Mouse (Mus musculus) heart, postnatal 0 days (tissue): ENCODE data around the gene Prkcz. TPM values are rescaled to one million over a fixed set of nuclear protein-coding genes. Genes with fewer than 3 reads are reported as not detected.

Experiments
- ATAC-seq: fragments of 200-750 bp; cut with Nextera tagmentation; 2 replicates; pipeline ENCODE4 v1.8.0; 2017; ENCODE audit warnings: low read depth, moderate number of reproducible peaks, moderate library complexity; ENCODE audit not compliant: insufficient read depth
- DNase-seq: peaks from one replicate; pipeline ENCODE4 v3.0.0-alpha.2; 2016; ENCODE audit warnings: low spot score
- H3K27ac ChIP-seq: fragments of 300-500 bp; sonication (generic); 2 replicates; pipeline ENCODE4 v1.5.1; 2014; ENCODE audit warnings: low read depth, mild to moderate bottlenecking
- H3K27me3 ChIP-seq: fragments of 300-500 bp; sonication (generic); 2 replicates; pipeline ENCODE4 v1.6.1; 2014; ENCODE audit warnings: low read length, mixed read lengths; ENCODE audit not compliant: control insufficient read depth, insufficient read depth
- H3K36me3 ChIP-seq: fragments of 300-500 bp; sonication (generic); replicated peaks from 2 replicates; pipeline ENCODE4 v1.6.1; 2014; ENCODE audit warnings: low read length, mixed read lengths; ENCODE audit not compliant: control insufficient read depth, insufficient read depth
- H3K4me1 ChIP-seq: fragments of 300-500 bp; sonication (generic); 2 replicates; pipeline ENCODE4 v1.6.1; 2014; ENCODE audit warnings: antibody characterized with exemption; ENCODE audit not compliant: control insufficient read depth, insufficient read depth
- H3K4me2 ChIP-seq: fragments of 300-500 bp; sonication (generic); 2 replicates; pipeline ENCODE4 v1.6.1; 2014; ENCODE audit warnings: low read depth, mild to moderate bottlenecking, low read length, moderate library complexity
- H3K4me3 ChIP-seq: fragments of 300-500 bp; sonication (generic); 2 replicates; pipeline ENCODE4 v1.5.1; 2014; ENCODE audit warnings: low read depth, low read length
- H3K9ac ChIP-seq: fragments of 300-500 bp; sonication (generic); replicated peaks from 2 replicates; pipeline ENCODE4 v1.6.1; 2014; ENCODE audit warnings: low read depth, low read length, mixed read lengths
- H3K9me3 ChIP-seq: fragments of 300-500 bp; sonication (generic); replicated peaks from 2 replicates; pipeline ENCODE4 v1.6.1; 2016; ENCODE audit warnings: low read length; ENCODE audit not compliant: control insufficient read depth
- CTCF ChIP-seq: IDR thresholded peaks from 2 replicates; pipeline ENCODE4 v1.5.1; 2016; ENCODE audit warnings: antibody characterized with exemption, control low read depth, low read depth
- EP300 ChIP-seq: IDR thresholded peaks from 2 replicates; pipeline ENCODE4 v1.6.1; 2016; ENCODE audit warnings: antibody characterized with exemption, low read depth
- WGBS: fragments of 180-500 bp; shearing (Covaris S2); extraction: QIAGEN DNeasy Blood & Tissue Kit; methylation state at CpG from one replicate; pipeline ENCODE4 v1.1.7; 2014; 5-methylcytosine and 5-hydroxymethylcytosine counted together
- polyA plus RNA-seq: library from polyadenylated mRNA; unstranded; fragments of >200 nt; fragmentation: Nextera tagmentation; extraction: Ambion mirVana; gene quantifications from 2 replicates; pipeline ENCODE4 v1.2.1, GENCODE M21; 2015
- total RNA-seq: library from RNA; depleted of rRNA; stranded (reverse); fragments of >200 nt; gene quantifications from 2 replicates; pipeline ENCODE4 v1.2.3, GENCODE M21; 2014; ENCODE audit warnings: low replicate concordance

Gene Prkcz
- total and polyA plus RNA-seq, 2 experiments from 2014 or later, result 2.7 to 4.8 TPM

- TF ChIP-seq CTCF, result no peak
- Histone ChIP-seq H3K36me3 (no peaks in the 10 kb centered on the region), H3K9me3 (no peaks in the 10 kb centered on the region), H3K9ac (no peak overlapping the region), H3K4me1 (no peaks in the 10 kb centered on the region), H3K27me3 (0 out of 2 replicates have a peak, but pooled peaks cover 5% of the 10 kb centered on the region), H3K4me3 (no peak overlapping the region), H3K27ac (no peak overlapping the region), H3K4me2 (no peak overlapping the region)
- ATAC-seq (no peak), DNase-seq (no peak)
- 23% methylated on average over 9 of the region's 9 CpGs for WGBS
Observed at GRCm38 (mm10) chr4:155382752-155383151, 21.6 kb upstream of the Prkcz start.

GRCm38 (mm10) chr4:155381974-155382373 lies 20.8 kb upstream of the Prkcz start:
- WGBS, result 62% methylated on average over 7 of the region's 7 CpGs
- no peak overlapping the region for H3K9ac ChIP-seq
- H3K27me3 ChIP-seq, result 0 out of 2 replicates have a peak, but pooled peaks cover 5% of the 10 kb centered on the region
- TF ChIP-seq CTCF, result no peak
- TF ChIP-seq EP300, result no peak
- no peaks in the 10 kb centered on the region for H3K9me3 ChIP-seq
- no peak overlapping the region for H3K27ac ChIP-seq
- no peaks in the 10 kb centered on the region for H3K36me3 ChIP-seq
- no peak overlapping the region for H3K4me3 ChIP-seq
- H3K4me2 ChIP-seq, result no peak overlapping the region
- DNase-seq (no peak), ATAC-seq (no peak)
- H3K4me1 ChIP-seq, result no peaks in the 10 kb centered on the region

- WGBS, result 67% methylated on average over 5 of the region's 5 CpGs
- TF ChIP-seq CTCF (no peak), EP300 (no peak)
Observed at GRCm38 (mm10) chr4:155371797-155372735, 10.9 kb upstream of the Prkcz start.

GRCm38 (mm10) chr4:155370737-155371715 lies 9.9 kb upstream of the Prkcz start:
- no peaks in the 10 kb centered on the region for H3K36me3 ChIP-seq
- 76% methylated on average over 15 of the region's 15 CpGs for WGBS

More at GRCm38 (mm10) chr4:155371797-155372735, 10.9 kb upstream of the Prkcz start:
- H3K27me3 ChIP-seq, result no peaks in the 10 kb centered on the region
- no peak for ATAC-seq
- H3K4me3 ChIP-seq, result no peak overlapping the region
- no peak overlapping the region for H3K27ac ChIP-seq
- DNase-seq, result no peak
- H3K36me3 ChIP-seq, result no peaks in the 10 kb centered on the region
- no peak overlapping the region for H3K4me2 ChIP-seq
- no peaks in the 10 kb centered on the region for H3K9me3 ChIP-seq
- H3K9ac ChIP-seq, result no peak overlapping the region
- H3K4me1 ChIP-seq, result no peaks in the 10 kb centered on the region

GRCm38 (mm10) chr4:155368684-155369083 lies 7.5 kb upstream of the Prkcz start:
- no peaks in the 10 kb centered on the region for H3K36me3 ChIP-seq

More at GRCm38 (mm10) chr4:155370737-155371715, 9.9 kb upstream of the Prkcz start:
- no peak for DNase-seq
- ATAC-seq, result no peak
- Histone ChIP-seq H3K27ac (no peak overlapping the region), H3K4me1 (no peaks in the 10 kb centered on the region), H3K9ac (no peak overlapping the region), H3K9me3 (no peaks in the 10 kb centered on the region), H3K4me3 (no peak overlapping the region), H3K27me3 (no peaks in the 10 kb centered on the region), H3K4me2 (no peak overlapping the region)
- no peak for TF ChIP-seq CTCF

More at GRCm38 (mm10) chr4:155368684-155369083, 7.5 kb upstream of the Prkcz start:
- no peaks in the 10 kb centered on the region for H3K9me3 ChIP-seq
- H3K9ac ChIP-seq, result no peak overlapping the region
- H3K4me2 ChIP-seq, result no peak overlapping the region
- 27% methylated on average over 12 of the region's 12 CpGs for WGBS
- no peak overlapping the region for H3K4me3 ChIP-seq
- no peak for TF ChIP-seq EP300
- peak; percentile 69 for TF ChIP-seq CTCF
- H3K27me3 ChIP-seq, result peaks cover 8% of the 10 kb centered on the region
- no peaks in the 10 kb centered on the region for H3K4me1 ChIP-seq
- DNase-seq (peak; percentile 12), ATAC-seq (no peak)
- no peak overlapping the region for H3K27ac ChIP-seq
